Mouse (Mus musculus) spleen, adult 2 months (tissue): ENCODE results near the gene Best3.

ENCODE experiments used
- CTCF ChIP-seq: fragments of 200-500 bp; IDR thresholded peaks from 2 replicates; pipeline ENCODE4 v1.5.1; 2011; ENCODE audit warnings: mild to moderate bottlenecking, inconsistent platforms; ENCODE audit not compliant: insufficient read depth, insufficient read length, insufficient replicate concordance; ENCODE audit errors: extremely low read depth
- POLR2A ChIP-seq: fragments of 200-500 bp; IDR thresholded peaks from 2 replicates; pipeline ENCODE4 v1.6.1; 2011; ENCODE audit warnings: low read depth, low read length, inconsistent platforms

GRCm38 (mm10) chr10:116964571-116964970, 21.5 kb upstream of the Best3 start:
- TF ChIP-seq CTCF, result no peak
- TF ChIP-seq POLR2A, result no peak
